Mouse (Mus musculus): Measurements from ENCODE around the gene Snrpa. TPM values are rescaled to one million over a fixed set of nuclear protein-coding genes. Genes with fewer than 3 reads are reported as not detected.

Gene Snrpa
- polyA plus RNA-seq, 1 experiment from 2014 or later = 74.7 TPM

DNA sequence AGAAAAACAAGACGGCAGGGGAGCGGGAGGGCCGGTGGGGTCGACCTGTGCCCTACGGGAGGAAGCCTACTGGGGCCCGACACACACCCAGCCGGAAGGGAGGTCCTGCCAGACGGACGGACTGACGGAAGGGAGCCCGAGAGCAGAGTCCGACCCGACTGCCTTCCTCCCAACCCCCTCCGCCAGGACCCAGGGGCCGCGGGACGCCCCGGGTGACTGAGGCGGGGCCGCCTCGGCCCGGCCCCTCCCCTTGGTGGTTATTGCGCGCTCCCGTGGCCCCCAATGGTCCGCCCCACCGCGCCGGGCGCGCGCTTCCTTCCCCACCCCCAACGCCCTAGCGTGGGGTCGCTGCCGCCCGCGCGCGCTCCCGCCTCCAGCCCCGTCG is 29.9 kb downstream of the Snrpa start:
- no peaks in the 10 kb centered on the region for H3K27me3 ChIP-seq (ENCODE audit: control insufficient read depth, insufficient read depth, low read depth, low read length)
- H3K36me3 ChIP-seq (ENCODE audit: control insufficient read depth, insufficient read depth) = no peaks in the 10 kb centered on the region
- H3K4me3 ChIP-seq (ENCODE audit: low read depth, low read length) = peak overlapping the region; percentile 77
- H3K9ac ChIP-seq (ENCODE audit: low read depth, low read length) = peak overlapping the region; percentile 87
- H3K27ac ChIP-seq (ENCODE audit: low read length) = peak overlapping the region; percentile 95
- H3K9me3 ChIP-seq (replicated peaks; ENCODE audit: control insufficient read depth, low read length) = no peaks in the 10 kb centered on the region
- H3K4me2 ChIP-seq (ENCODE audit: low read depth, low read length) = peak overlapping the region; percentile 87
- WGBS (ENCODE audit: insufficient replicate concordance) = 0% methylated on average over 21 of the region's 43 CpGs
- H3K4me1 ChIP-seq (ENCODE audit: control insufficient read depth, low read depth, low read length) = peaks cover 49% of the 10 kb centered on the region
- ATAC-seq (ENCODE audit: low read depth) = peak; percentile 81

- ATAC-seq (ENCODE audit: low read depth) = no peak
- Histone ChIP-seq H3K4me3 (ENCODE audit: low read depth, low read length) (peak overlapping the region; percentile 77), H3K27ac (ENCODE audit: low read length) (peak overlapping the region; percentile 95), H3K36me3 (ENCODE audit: control insufficient read depth, insufficient read depth) (no peaks in the 10 kb centered on the region), H3K27me3 (ENCODE audit: control insufficient read depth, insufficient read depth, low read depth, low read length) (no peaks in the 10 kb centered on the region), H3K4me2 (ENCODE audit: low read depth, low read length) (peak overlapping the region; percentile 87), H3K4me1 (ENCODE audit: control insufficient read depth, low read depth, low read length) (peaks cover 54% of the 10 kb centered on the region), H3K9ac (ENCODE audit: low read depth, low read length) (peak overlapping the region; percentile 87), H3K9me3 (replicated peaks; ENCODE audit: control insufficient read depth, low read length) (no peaks in the 10 kb centered on the region)
- WGBS (ENCODE audit: insufficient replicate concordance) = 3% methylated on average over 8 of the region's 8 CpGs
These were observed 30.4 kb downstream of the Snrpa start for GRCm38 (mm10) chr7:27165696-27166095.

DNA sequence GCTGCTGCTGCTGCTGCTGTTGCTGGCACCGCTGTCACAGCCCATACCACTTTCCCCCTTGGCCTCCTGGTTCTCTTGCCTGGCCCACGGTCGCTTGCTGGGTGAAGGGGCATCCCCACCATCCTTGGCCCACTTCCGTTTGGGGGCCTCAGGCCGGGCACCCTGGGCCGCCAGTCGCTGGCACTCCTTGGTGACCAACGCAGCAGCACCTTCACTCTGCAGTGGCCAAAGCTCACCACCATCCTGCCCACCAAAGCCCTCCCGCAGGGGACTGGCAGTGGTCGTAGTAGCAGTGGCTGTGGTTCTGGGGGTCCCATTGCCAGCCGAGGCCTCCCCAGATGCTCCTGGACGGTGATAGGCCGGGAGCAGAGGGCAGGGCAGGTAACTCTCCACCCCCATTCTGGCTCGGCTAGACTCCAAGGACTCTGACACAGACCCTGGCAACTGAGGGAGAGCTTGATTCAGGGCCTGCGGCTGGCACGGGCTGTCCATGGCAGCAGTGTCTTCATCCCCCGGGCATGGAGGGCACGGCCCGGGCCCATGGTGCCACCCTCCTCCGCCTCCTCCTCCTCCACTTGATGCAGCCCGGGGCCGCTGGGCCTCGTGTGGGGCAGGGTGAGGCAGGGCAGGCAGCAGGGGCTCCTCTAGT is 30.9 kb downstream of the Snrpa start:
- 75% methylated on average over 23 of the region's 23 CpGs for WGBS (ENCODE audit: insufficient replicate concordance)
- no peak overlapping the region; the same call in 1 of the 2 replicates for H3K27ac ChIP-seq (ENCODE audit: low read length)
- H3K9me3 ChIP-seq (replicated peaks; ENCODE audit: control insufficient read depth, low read length) = no peaks in the 10 kb centered on the region

GRCm38 (mm10) chr7:27164112-27164947 is 31.7 kb downstream of the Snrpa start:
- 84% methylated on average over 33 of the region's 33 CpGs for WGBS (ENCODE audit: insufficient replicate concordance)
- no peak for ATAC-seq (ENCODE audit: low read depth)
- H3K27ac ChIP-seq (ENCODE audit: low read length) = no peak overlapping the region
- H3K4me1 ChIP-seq (ENCODE audit: control insufficient read depth, low read depth, low read length) = peaks cover 60% of the 10 kb centered on the region
- H3K9me3 ChIP-seq (replicated peaks; ENCODE audit: control insufficient read depth, low read length) = no peaks in the 10 kb centered on the region
- no peaks in the 10 kb centered on the region for H3K27me3 ChIP-seq (ENCODE audit: control insufficient read depth, insufficient read depth, low read depth, low read length)
- H3K9ac ChIP-seq (ENCODE audit: low read depth, low read length) = no peak overlapping the region
- H3K4me2 ChIP-seq (ENCODE audit: low read depth, low read length) = peak overlapping the region; percentile 87; the same call in 1 of the 2 replicates
- H3K4me3 ChIP-seq (ENCODE audit: low read depth, low read length) = no peak overlapping the region
- no peaks in the 10 kb centered on the region; the same call in 1 of the 2 replicates for H3K36me3 ChIP-seq (ENCODE audit: control insufficient read depth, insufficient read depth)

More for the DNA sequence above, 30.9 kb downstream of the Snrpa start:
- ATAC-seq (ENCODE audit: low read depth) = no peak
- Histone ChIP-seq H3K9ac (ENCODE audit: low read depth, low read length) (peak overlapping the region; percentile 87), H3K4me3 (ENCODE audit: low read depth, low read length) (peak overlapping the region; percentile 77), H3K4me1 (ENCODE audit: control insufficient read depth, low read depth, low read length) (peaks cover 60% of the 10 kb centered on the region), H3K27me3 (ENCODE audit: control insufficient read depth, insufficient read depth, low read depth, low read length) (no peaks in the 10 kb centered on the region), H3K36me3 (ENCODE audit: control insufficient read depth, insufficient read depth) (no peaks in the 10 kb centered on the region), H3K4me2 (ENCODE audit: low read depth, low read length) (peak overlapping the region; percentile 87)

- H3K4me3 ChIP-seq (ENCODE audit: low read depth, low read length) = no peak overlapping the region
- WGBS (ENCODE audit: insufficient replicate concordance) = 82% methylated on average over 5 of the region's 5 CpGs
- H3K36me3 ChIP-seq (ENCODE audit: control insufficient read depth, insufficient read depth) = peaks cover 8% of the 10 kb centered on the region
- H3K9ac ChIP-seq (ENCODE audit: low read depth, low read length) = no peak overlapping the region
- H3K9me3 ChIP-seq (replicated peaks; ENCODE audit: control insufficient read depth, low read length) = no peaks in the 10 kb centered on the region
- H3K27me3 ChIP-seq (ENCODE audit: control insufficient read depth, insufficient read depth, low read depth, low read length) = no peaks in the 10 kb centered on the region
- no peak for ATAC-seq (ENCODE audit: low read depth)
- no peak overlapping the region for H3K4me2 ChIP-seq (ENCODE audit: low read depth, low read length)
- H3K27ac ChIP-seq (ENCODE audit: low read length) = no peak overlapping the region
- peaks cover 56% of the 10 kb centered on the region for H3K4me1 ChIP-seq (ENCODE audit: control insufficient read depth, low read depth, low read length)
These were observed 32.6 kb downstream of the Snrpa start for GRCm38 (mm10) chr7:27163450-27163805.

DNA sequence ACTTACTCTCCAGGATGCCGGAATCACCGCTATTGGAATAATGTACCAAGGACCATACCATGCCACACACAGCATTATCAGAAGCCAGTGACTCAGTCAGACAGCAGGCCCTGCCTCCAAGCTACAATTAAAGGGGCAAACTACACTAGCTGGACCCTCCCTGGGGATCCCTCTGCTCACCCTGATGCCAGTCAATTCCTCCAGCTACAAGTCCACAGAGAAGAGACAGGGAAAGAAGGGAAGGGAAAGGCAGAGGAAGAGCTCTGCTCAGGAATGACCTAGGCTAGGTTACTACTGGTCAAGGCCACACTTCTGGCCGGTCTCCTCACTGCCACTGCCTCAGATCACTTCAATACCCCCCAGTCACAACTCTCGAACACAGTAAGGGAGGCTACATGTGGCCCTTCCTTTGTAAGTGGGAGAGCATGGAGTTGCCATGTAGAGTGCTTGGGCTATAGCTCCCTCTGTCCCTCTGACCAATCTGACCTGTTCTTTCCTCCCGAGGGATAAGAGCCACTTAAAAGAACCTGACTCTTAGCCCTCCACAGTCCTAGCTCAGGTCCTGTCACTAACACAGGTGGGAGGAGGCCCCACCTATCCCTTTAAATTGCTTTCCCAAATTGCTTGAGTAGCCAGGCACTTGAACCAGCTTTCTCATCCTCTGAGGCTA is 33.2 kb downstream of the Snrpa start:
- Histone ChIP-seq H3K4me1 (ENCODE audit: control insufficient read depth, low read depth, low read length) (peaks cover 51% of the 10 kb centered on the region), H3K36me3 (ENCODE audit: control insufficient read depth, insufficient read depth) (peaks cover 13% of the 10 kb centered on the region), H3K9ac (ENCODE audit: low read depth, low read length) (no peak overlapping the region), H3K4me3 (ENCODE audit: low read depth, low read length) (no peak overlapping the region), H3K27me3 (ENCODE audit: control insufficient read depth, insufficient read depth, low read depth, low read length) (no peaks in the 10 kb centered on the region), H3K9me3 (replicated peaks; ENCODE audit: control insufficient read depth, low read length) (no peaks in the 10 kb centered on the region), H3K4me2 (ENCODE audit: low read depth, low read length) (no peak overlapping the region), H3K27ac (ENCODE audit: low read length) (no peak overlapping the region)
- no peak for ATAC-seq (ENCODE audit: low read depth)
- 61% methylated on average over 5 of the region's 5 CpGs for WGBS (ENCODE audit: insufficient replicate concordance)

DNA sequence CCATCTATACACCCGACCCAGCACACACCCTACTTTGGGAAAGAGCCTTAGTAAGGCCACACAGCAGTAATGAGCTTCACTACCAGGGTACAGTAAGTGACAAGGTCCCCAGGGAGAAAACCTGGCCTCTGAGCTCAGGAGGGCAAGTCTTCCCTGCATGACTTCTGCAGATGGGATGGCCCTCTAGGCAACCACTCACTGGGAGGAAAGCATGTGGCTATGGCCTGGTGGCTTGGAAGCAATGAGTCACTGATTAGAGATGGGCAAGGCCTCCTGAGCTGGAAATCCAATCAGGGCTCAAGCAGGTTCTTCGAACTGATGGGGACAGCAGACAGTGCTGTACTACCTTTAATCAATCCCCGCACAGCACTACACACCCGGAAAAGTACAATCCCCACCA is 34.3 kb downstream of the Snrpa start:
- Histone ChIP-seq H3K27me3 (ENCODE audit: control insufficient read depth, insufficient read depth, low read depth, low read length) (no peaks in the 10 kb centered on the region), H3K36me3 (ENCODE audit: control insufficient read depth, insufficient read depth) (peaks cover 16% of the 10 kb centered on the region), H3K9ac (ENCODE audit: low read depth, low read length) (no peak overlapping the region), H3K4me1 (ENCODE audit: control insufficient read depth, low read depth, low read length) (peaks cover 43% of the 10 kb centered on the region), H3K27ac (ENCODE audit: low read length) (no peak overlapping the region), H3K4me3 (ENCODE audit: low read depth, low read length) (no peak overlapping the region), H3K4me2 (ENCODE audit: low read depth, low read length) (no peak overlapping the region), H3K9me3 (replicated peaks; ENCODE audit: control insufficient read depth, low read length) (no peaks in the 10 kb centered on the region)
- no peak for ATAC-seq (ENCODE audit: low read depth)
- 73% methylated on average over 4 of the region's 4 CpGs for WGBS (ENCODE audit: insufficient replicate concordance)

DNA sequence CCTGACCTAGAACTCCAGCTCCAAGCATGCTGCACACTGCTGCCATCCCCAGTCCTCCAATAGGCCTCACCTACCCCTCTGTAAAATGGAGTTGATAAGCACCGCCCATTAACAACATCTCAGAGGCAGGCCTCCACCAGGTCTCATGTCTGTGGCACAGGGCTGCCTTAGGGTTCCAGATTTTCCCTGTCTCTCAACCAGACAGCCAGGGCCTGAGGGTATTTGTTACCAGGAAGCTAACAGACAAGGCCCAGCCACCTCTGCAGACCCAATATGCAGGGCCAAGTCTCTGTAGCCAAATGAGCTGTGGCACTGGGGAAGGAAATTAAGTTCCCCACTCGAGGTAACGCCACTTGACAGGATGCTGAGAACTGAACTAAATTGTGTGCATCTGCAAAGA is 35.1 kb downstream of the Snrpa start:
- H3K27ac ChIP-seq (ENCODE audit: low read length) = no peak overlapping the region

More for the DNA sequence above, 35.1 kb downstream of the Snrpa start:
- Histone ChIP-seq H3K4me1 (ENCODE audit: control insufficient read depth, low read depth, low read length) (peaks cover 43% of the 10 kb centered on the region), H3K4me3 (ENCODE audit: low read depth, low read length) (no peak overlapping the region), H3K36me3 (ENCODE audit: control insufficient read depth, insufficient read depth) (peaks cover 16% of the 10 kb centered on the region), H3K27me3 (ENCODE audit: control insufficient read depth, insufficient read depth, low read depth, low read length) (no peaks in the 10 kb centered on the region), H3K9ac (ENCODE audit: low read depth, low read length) (no peak overlapping the region), H3K9me3 (replicated peaks; ENCODE audit: control insufficient read depth, low read length) (no peaks in the 10 kb centered on the region), H3K4me2 (ENCODE audit: low read depth, low read length) (no peak overlapping the region)
- WGBS (ENCODE audit: insufficient replicate concordance) = 57% methylated on average over 3 of the region's 3 CpGs
- no peak for ATAC-seq (ENCODE audit: low read depth)

Data from liver, embryonic 16.5 days (tissue).